Mouse (Mus musculus): ENCODE measurements around the gene Slc27a4.

DNA sequence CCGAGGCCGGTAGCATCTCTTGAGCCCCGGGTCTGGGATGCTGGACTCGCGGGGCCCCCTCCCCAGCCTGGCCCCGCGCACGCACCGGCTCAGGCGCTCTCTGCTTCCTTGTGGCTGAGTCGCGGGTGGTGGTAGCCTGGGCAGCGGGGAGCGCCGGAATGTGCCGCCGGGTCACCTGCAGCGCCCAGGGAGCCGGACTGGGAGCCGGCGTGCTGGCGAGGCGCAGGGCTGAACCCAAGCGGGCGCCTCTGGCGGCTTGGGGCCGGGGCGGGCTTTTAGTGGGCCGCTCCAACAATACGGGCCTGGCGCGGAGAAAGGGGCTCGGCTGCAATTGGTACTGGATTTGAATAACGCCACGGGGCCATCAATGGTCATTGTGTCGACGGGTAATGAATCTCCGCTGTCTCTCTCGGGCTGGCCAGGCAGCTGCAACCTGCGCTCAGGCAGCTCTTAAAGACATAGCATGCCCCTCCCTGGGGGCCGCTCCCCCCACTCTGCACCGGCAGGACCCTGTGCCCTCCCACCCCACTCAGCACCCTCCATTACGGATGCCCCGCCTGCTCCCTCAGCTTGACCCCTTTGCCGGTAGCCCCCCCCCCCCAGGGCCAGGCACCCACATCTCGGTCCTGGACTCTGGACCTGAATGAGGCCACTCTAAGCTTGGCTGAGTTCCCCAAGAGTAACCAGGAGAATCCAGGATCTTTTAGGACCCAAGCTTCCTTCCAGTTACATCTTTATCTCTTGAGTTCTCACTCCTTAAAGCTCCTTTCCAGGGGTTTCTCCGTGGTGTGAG is 43.8 kb downstream of the Slc27a4 start:
- no peak for TF ChIP-seq CTCF (IDR thresholded peaks at IDR 0.05; ENCODE audit: low read depth)
- TF ChIP-seq EP300 (IDR thresholded peaks at IDR 0.05; ENCODE audit: low read depth): no peak

Measured in heart, postnatal 0 days (tissue).